Mouse (Mus musculus) heart, adult 2 months (tissue): ENCODE data around the gene Pcmtd2. TPM values are rescaled to one million over a fixed set of nuclear protein-coding genes. Genes with fewer than 3 reads are reported as not detected.

ENCODE experiments used
- DNase-seq, 2 experiments: peaks; one replicate each; pipeline ENCODE4 v3.0.0; 2021
- H3K27ac ChIP-seq: fragments of 200-600 bp; 2 replicates; pipeline ENCODE4 v1.8.1; 2022
- H3K27me3 ChIP-seq: fragments of 200-500 bp; 2 replicates; pipeline ENCODE4 v1.6.1; 2012; ENCODE audit warnings: mild to moderate bottlenecking, low read length, inconsistent platforms, mixed read lengths; ENCODE audit not compliant: control insufficient read depth, insufficient read depth
- H3K36me3 ChIP-seq: fragments of 200-500 bp; 2 replicates; pipeline ENCODE4 v1.6.1; 2012; ENCODE audit warnings: low read length, inconsistent platforms; ENCODE audit not compliant: control insufficient read depth, insufficient read depth
- H3K4me1 ChIP-seq: fragments of 200-500 bp; 2 replicates; pipeline ENCODE4 v1.6.1; 2011; ENCODE audit warnings: low read length; ENCODE audit not compliant: control insufficient read depth, insufficient read depth
- H3K4me3 ChIP-seq: fragments of 200-600 bp; 2 replicates; pipeline ENCODE4 v1.8.1; 2022
- H3K79me2 ChIP-seq: fragments of 200-500 bp; replicated peaks from 2 replicates; pipeline ENCODE4 v1.6.1; 2012; ENCODE audit warnings: mild to moderate bottlenecking, inconsistent platforms, low read length, moderate library complexity, mixed read lengths; ENCODE audit not compliant: control insufficient read depth, insufficient read depth
- H3K9ac ChIP-seq: fragments of 200-500 bp; 2 replicates; pipeline ENCODE4 v1.6.1; 2012; ENCODE audit warnings: low read depth, mild to moderate bottlenecking, control low read depth, inconsistent platforms, low read length, mixed read lengths
- CTCF ChIP-seq: fragments of 200-600 bp; IDR thresholded peaks from 2 replicates; pipeline ENCODE4 v1.8.1; 2022; ENCODE audit warnings: antibody characterized with exemption, mild to moderate bottlenecking, moderate library complexity
- EP300 ChIP-seq: fragments of 200-500 bp; IDR thresholded peaks from 2 replicates; pipeline ENCODE4 v1.6.1; 2011; ENCODE audit warnings: low read depth, low read length, control low read depth; ENCODE audit not compliant: insufficient read depth
- POLR2A ChIP-seq: fragments of 200-500 bp; IDR thresholded peaks from 2 replicates; pipeline ENCODE4 v1.6.1; 2011; ENCODE audit warnings: mild to moderate bottlenecking, low read depth, low read length, control low read depth; ENCODE audit not compliant: insufficient read depth
- WGBS: fragments of 180-500 bp; shearing (Covaris S2); methylation state at CpG from one replicate; pipeline ENCODE4 v1.1.7; 2018; 5-methylcytosine and 5-hydroxymethylcytosine counted together
- intact Hi-C: fragments of 180-260 bp; cut with DNase I; formaldehyde crosslinking; loops from one replicate; pipeline ENCODE4 v1.15.1; 2025
- polyA plus RNA-seq: library from polyadenylated mRNA; depleted of rRNA; stranded (reverse); fragments of >200 nt; gene quantifications from 2 replicates; pipeline ENCODE4 v1.2.3, GENCODE M21; 2012
- total RNA-seq, 2 experiments: library from RNA; stranded (reverse); gene quantifications; 2 replicates each; pipeline ENCODE4 v1.2.3; 2021

Pcmtd2 gene
- total and polyA plus RNA-seq, 3 experiments, result 32.8 to 52.7 (median 45.5) TPM

DNA sequence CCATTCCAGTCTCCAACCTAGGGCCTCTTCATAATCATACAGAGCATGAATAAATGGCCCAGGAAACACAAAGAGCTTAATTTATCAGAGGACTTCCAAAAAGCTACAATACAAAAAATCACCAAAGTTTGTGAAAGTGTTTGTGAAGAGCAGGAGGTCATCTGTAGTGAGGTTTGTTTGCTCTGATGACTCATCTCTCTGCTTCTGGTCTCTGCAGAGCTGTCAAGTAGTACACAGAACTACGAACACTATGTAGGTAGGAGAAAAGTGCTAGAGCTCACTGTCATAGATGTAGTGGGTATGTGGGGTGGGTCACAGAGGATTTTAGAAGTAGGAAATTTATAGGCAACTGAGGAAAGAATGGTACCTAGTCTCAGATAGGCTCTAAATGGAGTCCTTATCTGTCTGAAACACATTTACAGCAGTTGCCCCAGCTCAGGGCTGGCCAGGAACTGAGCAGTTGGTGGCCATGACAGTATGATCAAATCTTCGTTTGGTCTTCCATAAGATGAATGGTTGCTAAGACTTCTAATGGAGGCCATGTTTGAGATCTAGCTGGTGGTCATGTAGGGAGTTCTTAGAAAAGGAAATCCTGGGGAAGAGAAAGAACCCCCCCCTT is 8.5 kb upstream of the Pcmtd2 start:
- H3K4me3 ChIP-seq, result no peak overlapping the region
- WGBS, result 63% methylated on average over 2 of the region's 2 CpGs
- DNase-seq, result no peak
- no peaks in the 10 kb centered on the region for H3K27me3 ChIP-seq
- no peak overlapping the region for H3K9ac ChIP-seq
- H3K27ac ChIP-seq, result no peak overlapping the region
- TF ChIP-seq POLR2A (no peak), EP300 (no peak), CTCF (no peak)
- H3K79me2 ChIP-seq, result no peaks in the 10 kb centered on the region
- no peaks in the 10 kb centered on the region for H3K4me1 ChIP-seq
- intact Hi-C loops, result no loop called here
- no peaks in the 10 kb centered on the region for H3K36me3 ChIP-seq

DNA sequence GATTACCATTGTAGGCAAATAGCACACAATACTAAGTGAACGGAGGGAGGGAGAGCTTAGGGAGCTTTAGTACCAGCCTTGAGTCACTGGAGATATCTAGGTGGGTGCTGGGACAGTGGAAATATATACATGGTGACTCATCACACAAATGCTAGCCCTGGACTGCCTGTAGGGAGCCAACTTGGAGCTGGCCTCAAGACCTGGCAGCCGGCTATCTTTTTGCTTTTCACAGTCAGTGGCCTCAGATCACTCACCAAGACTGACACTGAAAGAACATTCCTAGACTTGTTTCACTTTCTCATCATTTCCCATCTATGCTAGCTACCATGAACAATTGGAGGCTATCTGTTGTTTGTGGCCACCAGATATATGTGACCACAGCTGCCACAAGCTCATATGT is 4.9 kb upstream of the Pcmtd2 start:
- WGBS, result 63% methylated on average over 2 of the region's 2 CpGs
- no peak for TF ChIP-seq CTCF
- TF ChIP-seq EP300, result no peak
- TF ChIP-seq POLR2A, result no peak
- intact Hi-C loops, result no loop called here
- no peak for DNase-seq
- Histone ChIP-seq H3K4me3 (no peak overlapping the region), H3K79me2 (no peaks in the 10 kb centered on the region), H3K9ac (no peak overlapping the region), H3K27me3 (no peaks in the 10 kb centered on the region), H3K4me1 (no peaks in the 10 kb centered on the region; the same call in 1 of the 2 replicates), H3K27ac (no peak overlapping the region), H3K36me3 (no peaks in the 10 kb centered on the region)

DNA sequence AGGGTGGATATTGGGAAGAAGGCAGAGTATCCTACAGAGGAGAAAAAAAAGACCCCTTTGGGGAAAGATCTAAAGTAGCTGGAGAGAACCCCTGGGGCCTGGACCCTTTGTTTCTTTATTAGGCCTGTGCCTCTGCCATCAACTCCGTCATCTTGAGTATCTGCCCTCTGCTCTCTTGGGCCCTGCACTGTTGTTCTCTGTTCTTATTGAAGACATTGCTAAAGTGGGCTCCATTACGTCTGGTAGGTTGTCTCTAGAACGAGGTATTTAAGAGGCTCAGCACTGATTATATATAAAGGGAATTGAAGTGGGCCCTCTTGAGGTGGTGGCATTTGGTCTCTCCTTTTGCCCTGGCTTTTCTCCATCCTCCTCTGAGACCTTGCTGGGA is 633 bp downstream of the Pcmtd2 start:
- TF ChIP-seq POLR2A (no peak), EP300 (no peak), CTCF (no peak)
- peak overlapping the region; percentile 77 for H3K4me3 ChIP-seq
- peak; percentile 8 to 30 for DNase-seq
- peak overlapping the region; percentile 89 for H3K9ac ChIP-seq
- no peaks in the 10 kb centered on the region; the same call in 1 of the 2 replicates for H3K79me2 ChIP-seq
- H3K27ac ChIP-seq, result peak overlapping the region; percentile 98
- H3K36me3 ChIP-seq, result peaks cover 20% of the 10 kb centered on the region
- intact Hi-C loops, result loop anchor here (2.0 kb wide), 1 partner anchor 27 kb away; the partner anchor contains the start of gene Polr3k
- H3K4me1 ChIP-seq, result peaks cover 3% of the 10 kb centered on the region
- 5% methylated on average over 3 of the region's 3 CpGs for WGBS
- no peaks in the 10 kb centered on the region for H3K27me3 ChIP-seq

DNA sequence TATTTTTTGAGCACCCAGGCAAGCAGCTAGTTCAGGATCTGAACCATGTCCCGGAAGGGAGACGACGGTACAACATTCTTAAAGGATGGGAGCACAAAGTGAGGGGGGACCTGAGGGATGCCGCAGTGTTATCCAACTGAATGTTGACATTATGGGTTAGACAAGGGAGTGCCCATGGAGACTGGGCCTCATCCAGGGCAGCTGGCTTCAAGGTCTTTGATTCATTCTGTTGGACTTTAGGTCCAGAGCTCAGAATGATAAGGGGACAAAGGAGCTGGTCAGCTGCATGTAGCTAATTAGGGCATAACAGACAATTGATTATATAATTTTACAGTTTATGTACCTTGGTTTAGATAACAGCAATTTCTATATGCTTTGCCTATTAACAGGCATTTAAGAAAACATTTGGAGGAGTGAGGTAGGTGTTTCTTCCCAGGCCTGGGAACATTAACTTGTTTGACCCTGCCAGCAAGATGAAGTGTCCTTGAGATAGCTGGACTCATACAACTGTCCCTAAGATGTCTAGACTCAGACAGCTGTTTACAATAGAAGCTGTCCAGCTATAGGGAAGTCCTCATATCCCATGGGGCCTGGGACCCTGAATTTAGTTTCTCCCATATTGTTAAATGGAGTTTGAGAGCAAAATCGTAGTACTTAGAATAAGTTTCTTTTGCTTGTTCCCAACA is 8.2 kb downstream of the Pcmtd2 start:
- peaks cover 28% of the 10 kb centered on the region for H3K36me3 ChIP-seq
- H3K27ac ChIP-seq, result no peak overlapping the region
- no peak for DNase-seq
- no peak for TF ChIP-seq POLR2A
- H3K79me2 ChIP-seq, result no peaks in the 10 kb centered on the region
- H3K9ac ChIP-seq, result no peak overlapping the region
- intact Hi-C loops, result no loop called here
- no peaks in the 10 kb centered on the region; the same call in 1 of the 2 replicates for H3K4me1 ChIP-seq
- no peak overlapping the region for H3K4me3 ChIP-seq
- H3K27me3 ChIP-seq, result no peaks in the 10 kb centered on the region
- WGBS, result 85% methylated on average over 5 of the region's 5 CpGs

DNA sequence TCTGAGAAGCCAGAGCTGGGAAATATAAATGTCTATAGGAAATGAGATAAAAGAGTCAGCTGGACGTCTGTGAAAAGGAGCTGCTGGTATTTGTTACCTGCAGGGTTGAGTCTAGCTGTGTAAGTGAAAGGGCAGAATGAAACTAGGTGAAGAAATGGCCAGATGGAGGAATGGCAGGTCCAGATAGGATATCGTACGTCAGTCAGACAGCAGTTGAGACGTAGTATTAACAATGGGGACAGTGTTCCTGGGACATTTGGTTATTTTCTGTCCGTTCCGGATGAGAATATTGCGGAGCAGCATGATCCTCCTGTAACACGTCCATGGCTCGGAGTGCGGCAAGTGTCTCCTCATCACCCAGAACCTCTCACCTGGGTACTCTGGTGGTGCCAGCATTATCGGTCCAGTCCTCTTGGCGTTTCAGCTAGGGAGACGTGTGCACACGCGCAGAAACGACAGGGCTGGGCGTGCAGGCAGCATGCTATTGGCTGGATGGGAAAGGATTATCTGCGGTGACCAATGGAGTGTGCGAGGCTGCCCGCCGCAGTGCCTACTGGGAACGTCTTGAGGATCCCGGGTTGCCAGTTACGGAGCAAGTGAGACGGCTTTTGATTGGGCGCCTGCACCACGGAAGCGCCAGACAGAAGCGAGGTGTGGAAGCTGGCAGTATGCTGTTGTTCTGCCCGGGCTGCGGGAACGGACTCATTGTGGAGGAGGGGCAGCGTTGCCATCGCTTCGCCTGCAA is 26.3 kb downstream of the Pcmtd2 start, which contains the start of gene Polr3k:
TSS of gene Polr3k (plus strand) at position 547 of the 745 bp plus-strand sequence.
- WGBS, result under 1% methylated on average over 35 of the region's 35 CpGs
- peak; percentile 89 to 95 for DNase-seq
- H3K27me3 ChIP-seq, result no peaks in the 10 kb centered on the region
- H3K79me2 ChIP-seq, result no peaks in the 10 kb centered on the region
- TF ChIP-seq EP300 (0 out of 2 replicates have a peak, but pooled peaks have one; percentile 13), POLR2A (peak; percentile 83), CTCF (no peak)
- no peaks in the 10 kb centered on the region; the same call in none of the 2 replicates for H3K36me3 ChIP-seq
- intact Hi-C loops, result loop anchor here (2.0 to 10.0 kb wide), 2 partner anchors 25 to 239 kb away; no protein-coding TSS in a partner anchor
- peaks cover 2% of the 10 kb centered on the region for H3K4me1 ChIP-seq
- H3K9ac ChIP-seq, result peak within 1 kb of the TSS; percentile 63
- H3K27ac ChIP-seq, result peak within 1 kb of the TSS; percentile 48
- peak within 1 kb of the TSS; percentile 65 for H3K4me3 ChIP-seq
